Mouse (Mus musculus) brain, embryonic 14.5 days (tissue): Measurements from ENCODE around the gene Rhox12. TPM values are rescaled to one million over a fixed set of nuclear protein-coding genes. Genes with fewer than 3 reads are reported as not detected.

Source experiments
- DNase-seq: peaks from one replicate; pipeline ENCODE4 v3.0.0-alpha.2; 2011; ENCODE audit warnings: low read depth
- CTCF ChIP-seq: fragments of 200-500 bp; IDR thresholded peaks from 2 replicates; pipeline ENCODE4 v1.5.1; 2012; ENCODE audit warnings: inconsistent platforms, mild to moderate bottlenecking, moderate library complexity, borderline replicate concordance; ENCODE audit not compliant: insufficient read depth, insufficient read length; ENCODE audit errors: extremely low read depth
- POLR2A ChIP-seq: fragments of 200-500 bp; IDR thresholded peaks from 2 replicates; pipeline ENCODE4 v1.6.1; 2012; ENCODE audit warnings: mild to moderate bottlenecking, inconsistent platforms, borderline replicate concordance; ENCODE audit not compliant: poor library complexity, insufficient read depth, insufficient read length, severe bottlenecking; ENCODE audit errors: extremely low read depth
- polyA plus RNA-seq: library from polyadenylated mRNA; depleted of rRNA; stranded (reverse); fragments of >200 nt; gene quantifications from 2 replicates; pipeline ENCODE4 v1.2.3, GENCODE M21; 2012; rRNA removed

The Rhox12 gene
- not detected in 2 replicates for polyA plus RNA-seq

DNA sequence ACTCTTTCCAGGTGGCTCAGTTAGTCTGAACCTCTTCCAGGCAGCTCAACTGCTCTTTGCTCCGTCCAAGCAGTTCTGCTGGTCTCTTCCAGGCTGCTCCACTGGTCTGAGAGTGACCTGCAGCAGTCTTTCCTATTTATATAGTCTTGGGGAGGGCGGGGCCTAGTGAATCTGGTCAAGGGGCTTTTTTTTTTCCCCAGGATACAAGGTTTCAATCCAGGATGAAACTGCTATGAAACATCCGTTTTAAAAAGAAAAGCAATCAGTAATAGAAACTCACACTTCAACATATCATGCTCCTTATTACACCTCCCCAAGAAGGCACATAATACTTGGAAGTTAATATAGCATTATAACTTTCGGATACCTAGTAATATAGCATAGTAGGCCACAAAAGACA is at the start of gene Rhox12:
Rhox12 (minus strand) TSS at position 101 of the 400 bp plus-strand sequence.
- TF ChIP-seq CTCF, result no peak
- no peak for TF ChIP-seq POLR2A

DNA sequence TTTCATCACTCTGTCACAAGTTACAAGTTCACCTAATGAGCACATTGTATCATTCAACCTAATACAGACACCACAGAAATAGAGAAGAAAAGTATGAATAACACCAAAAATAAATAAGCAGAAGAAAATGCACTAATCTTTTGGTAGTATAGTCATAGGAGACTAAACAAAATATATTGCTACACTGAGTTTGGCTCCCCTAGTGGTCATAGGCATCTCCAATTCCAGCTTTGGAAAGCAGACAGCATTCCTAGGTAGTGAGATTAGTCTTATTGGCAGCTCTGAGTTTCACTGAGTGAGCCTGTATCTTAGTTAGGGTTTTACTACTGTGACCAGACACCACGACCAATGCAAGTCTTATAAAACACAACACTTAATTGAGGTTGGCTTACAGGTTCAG is 48.4 kb upstream of the Rhox12 start:
- DNase-seq, result no peak

More for the DNA sequence above, at the start of gene Rhox12:
- no peak for DNase-seq

DNA sequence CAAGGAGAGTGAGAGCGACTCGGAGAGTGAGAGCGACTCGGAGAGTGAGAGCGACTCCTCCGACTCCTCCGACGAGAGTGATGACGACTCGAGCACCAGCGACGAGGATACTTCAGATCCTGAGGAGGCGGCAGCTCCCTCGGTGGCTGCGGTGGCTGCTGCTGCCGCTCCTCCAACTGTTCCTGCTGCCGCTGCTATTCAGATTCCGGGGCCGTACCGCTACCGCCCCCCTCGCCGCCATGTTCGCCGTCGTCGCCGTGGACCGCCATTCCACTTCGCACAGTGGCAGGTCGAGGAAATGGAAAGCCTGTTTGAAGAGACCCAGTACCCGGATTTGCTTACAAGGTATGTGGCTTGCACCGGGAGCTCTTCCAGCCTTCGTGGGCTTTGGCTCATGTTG is 10.8 kb upstream of the Rhox12 start:
- TF ChIP-seq CTCF, result no peak
- TF ChIP-seq POLR2A, result no peak
- no peak for DNase-seq

More for the DNA sequence above, 48.4 kb upstream of the Rhox12 start:
- TF ChIP-seq CTCF (no peak), POLR2A (no peak)

- DNase-seq, result no peak
- TF ChIP-seq CTCF, result no peak
- TF ChIP-seq POLR2A, result no peak
Measured at GRCm38 (mm10) chrX:38120982-38121381, 10.3 kb upstream of the Rhox12 start, which contains the start of gene Rhox13. TSS of gene Rhox13 (plus strand) at chrX:38121219.

DNA sequence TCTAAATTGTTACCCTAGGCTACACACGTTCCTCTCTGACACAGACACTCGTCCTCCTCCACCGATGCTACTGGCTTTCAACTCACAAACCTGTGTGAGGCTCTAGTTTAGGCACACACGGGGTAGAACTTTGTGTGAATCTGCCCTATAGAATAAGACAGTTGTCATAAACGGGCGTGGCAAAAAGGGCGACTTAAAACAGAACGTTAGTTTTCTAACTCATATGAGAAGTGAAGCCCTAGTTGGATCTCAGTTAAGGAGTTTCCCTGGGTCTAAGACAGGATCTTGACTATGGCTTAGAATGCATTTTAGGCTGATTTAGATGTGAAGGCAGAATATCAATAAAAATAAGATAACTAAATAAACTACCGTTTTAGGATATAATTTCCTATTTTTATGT is 25.7 kb downstream of the Rhox12 start, which contains the start of gene Rhox11:
Rhox11 (minus strand) TSS at position 101 of the 400 bp plus-strand sequence.
- DNase-seq, result no peak
- TF ChIP-seq POLR2A (no peak), CTCF (no peak)

GRCm38 (mm10) chrX:38084226-38084625 is 26.5 kb downstream of the Rhox12 start:
- TF ChIP-seq CTCF (peak; percentile 73), POLR2A (no peak)
- DNase-seq, result peak; percentile 66

DNA sequence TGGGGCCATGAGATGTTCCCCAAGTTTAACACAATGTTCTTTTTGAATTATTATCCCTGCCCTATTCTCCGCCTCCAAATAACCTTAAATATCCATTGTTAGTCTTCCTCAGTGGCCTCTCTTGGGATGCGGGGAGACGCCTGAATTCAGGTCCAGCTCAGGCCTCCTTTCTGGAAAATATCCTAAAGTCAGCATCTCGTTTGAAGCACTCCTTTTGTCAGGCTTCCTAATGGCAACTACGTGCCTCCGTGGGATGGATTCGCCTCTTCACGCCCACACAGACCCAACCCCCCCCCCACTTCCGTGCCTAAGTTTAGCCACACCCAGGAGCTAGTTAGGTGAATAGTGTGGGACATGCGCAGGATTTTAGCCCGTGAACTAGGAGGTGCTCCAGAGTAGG is 44.5 kb downstream of the Rhox12 start, which contains the start of gene Rhox10:
Rhox10 (plus strand) TSS at position 301 of the 400 bp plus-strand sequence.
- no peak for DNase-seq
- TF ChIP-seq POLR2A (no peak), CTCF (no peak)

DNA sequence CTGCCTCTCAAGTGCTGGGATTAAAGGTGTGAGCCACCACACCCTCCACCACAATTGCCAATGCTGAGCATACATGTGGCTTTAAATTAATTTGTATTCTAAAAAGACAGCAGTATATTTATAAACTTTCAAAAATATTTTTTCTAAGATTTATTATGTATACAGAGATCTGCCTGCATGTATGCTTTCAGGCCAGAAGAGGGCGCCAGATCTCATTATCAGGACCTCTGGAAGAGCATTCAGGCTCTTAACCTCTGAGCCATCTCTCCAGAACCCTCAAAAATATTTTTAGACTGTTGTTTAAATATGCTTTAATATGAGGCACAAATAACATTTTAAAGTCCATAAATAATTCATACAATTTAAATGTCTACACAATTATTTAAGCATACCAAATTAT is 49.2 kb downstream of the Rhox12 start:
- TF ChIP-seq POLR2A (no peak), CTCF (peak; percentile 48; the same call in 1 of the 2 replicates)
- DNase-seq, result peak; percentile 39

Other genes with a start within 250 kb of the Rhox12 start
- gene Rhox8, start 232.0 kb downstream of the Rhox12 start, polyA plus RNA-seq, result not detected in 2 replicates
- gene Rhox7b, start 213.7 kb downstream of the Rhox12 start, polyA plus RNA-seq, result not detected in 2 replicates
- not detected in 2 replicates for gene Rhox9, start 209.1 kb downstream of the Rhox12 start, polyA plus RNA-seq
- not detected in 2 replicates for gene Btg1-ps1, start 92.1 kb downstream of the Rhox12 start, polyA plus RNA-seq
- not detected in 2 replicates for gene Btg1-ps2, start 67.8 kb downstream of the Rhox12 start, polyA plus RNA-seq
- not detected in 2 replicates for gene Rhox10, start 44.4 kb downstream of the Rhox12 start, polyA plus RNA-seq
- not detected in 2 replicates for gene Rhox11, start 25.8 kb downstream of the Rhox12 start, polyA plus RNA-seq
- not detected in 2 replicates for gene Rhox13, start 10.3 kb upstream of the Rhox12 start, polyA plus RNA-seq
- gene Zbtb33, start 78.9 kb upstream of the Rhox12 start, polyA plus RNA-seq, result 17.7 and 22.6 TPM in 2 replicates
- gene Tmem255a, start 141.5 kb upstream of the Rhox12 start, polyA plus RNA-seq, result 12.0 and 18.7 TPM in 2 replicates
- 0.01 and 0.03 TPM in 2 replicates for gene Atp1b4, start 205.3 kb upstream of the Rhox12 start, polyA plus RNA-seq